Mouse (Mus musculus) liver, embryonic 14.5 days (tissue): ENCODE data around the gene Fam120a. TPM values are rescaled to one million over a fixed set of nuclear protein-coding genes. Genes with fewer than 3 reads are reported as not detected.

Experiments
- ATAC-seq: fragments of 200-750 bp; cut with Nextera tagmentation; 2 replicates; pipeline ENCODE4 v1.8.0; 2017; ENCODE audit warnings: moderate number of reproducible peaks, mild to moderate bottlenecking, moderate library complexity; ENCODE audit not compliant: insufficient read depth
- DNase-seq, 3 experiments: peaks; one replicate each; pipeline ENCODE4 v3.0.0-alpha.2; 2012 to 2013; ENCODE audit warnings: low read depth in 3 of 3, low spot score in 3 of 3
- H3K27ac ChIP-seq: fragments of 300-500 bp; sonication (generic); 2 replicates; pipeline ENCODE4 v1.5.1; 2014; ENCODE audit warnings: moderate library complexity, mild to moderate bottlenecking, control low read depth, inconsistent platforms
- H3K27me3 ChIP-seq: fragments of 300-500 bp; sonication (generic); 2 replicates; pipeline ENCODE4 v1.6.1; 2014; ENCODE audit warnings: mild to moderate bottlenecking, low read length, moderate library complexity; ENCODE audit not compliant: control insufficient read depth, insufficient read depth
- H3K36me3 ChIP-seq: fragments of 300-500 bp; sonication (generic); replicated peaks from 2 replicates; pipeline ENCODE4 v1.6.1; 2014; ENCODE audit warnings: low read depth; ENCODE audit not compliant: control insufficient read depth, insufficient read depth
- H3K4me1 ChIP-seq, 2 experiments: fragments of 200-500 bp in 1 of 2; fragments of 300-500 bp in 1 of 2; sonication (generic) in 1 of 2; replicated peaks; 2 replicates each; pipeline ENCODE4 v1.6.1; 2012 to 2014; ENCODE audit warnings: antibody characterized with exemption in 1 of 2, inconsistent platforms in 1 of 2, low read length in 1 of 2; ENCODE audit not compliant: control insufficient read depth in 2 of 2, insufficient read depth in 2 of 2
- H3K4me2 ChIP-seq: fragments of 300-500 bp; sonication (generic); 2 replicates; pipeline ENCODE4 v1.6.1; 2014; ENCODE audit warnings: low read depth, mild to moderate bottlenecking, control low read depth, moderate library complexity
- H3K4me3 ChIP-seq, 2 experiments: fragments of 200-500 bp in 1 of 2; fragments of 300-500 bp in 1 of 2; sonication (generic) in 1 of 2; 2 replicates each; pipeline ENCODE4 v1.5.1; 2012 to 2014; ENCODE audit warnings: low read depth in 2 of 2, low read length in 2 of 2, mild to moderate bottlenecking in 2 of 2, control low read depth in 1 of 2, inconsistent platforms in 1 of 2, moderate library complexity in 1 of 2; ENCODE audit not compliant: insufficient read depth in 1 of 2
- H3K9ac ChIP-seq: fragments of 300-500 bp; sonication (generic); replicated peaks from 2 replicates; pipeline ENCODE4 v1.6.1; 2014; ENCODE audit warnings: mild to moderate bottlenecking, control low read depth, moderate library complexity
- H3K9me3 ChIP-seq: fragments of 300-500 bp; sonication (generic); 2 replicates; pipeline ENCODE4 v1.6.1; 2016; ENCODE audit warnings: low read length, mixed read lengths; ENCODE audit not compliant: control insufficient read depth
- CTCF ChIP-seq: IDR thresholded peaks from 2 replicates; pipeline ENCODE4 v1.5.1; 2016; ENCODE audit warnings: antibody characterized with exemption, low read depth, control low read depth
- EP300 ChIP-seq: IDR thresholded peaks from 2 replicates; pipeline ENCODE4 v1.6.1; 2016; ENCODE audit warnings: antibody characterized with exemption, low read depth
- WGBS: fragments of 180-500 bp; shearing (Covaris S2); extraction: QIAGEN DNeasy Blood & Tissue Kit; methylation state at CpG from one replicate; pipeline ENCODE4 v1.1.7; 2014; ENCODE audit not compliant: insufficient replicate concordance; 5-methylcytosine and 5-hydroxymethylcytosine counted together
- polyA plus RNA-seq, 2 experiments: library from polyadenylated mRNA; depleted of rRNA in 1 of 2; stranded (reverse) in 1 of 2; unstranded in 1 of 2; fragments of >200 nt; fragmentation: Nextera tagmentation in 1 of 2; extraction: Ambion mirVana in 1 of 2; gene quantifications; 2 replicates each; pipeline versions ENCODE4 v1.2.1 to v1.2.3; 2012 to 2014

Fam120a gene
- polyA plus RNA-seq, 2 experiments: 19.1 to 37.4 TPM

- peaks cover 38 to 43% of the 10 kb centered on the region in 2 experiments for H3K4me1 ChIP-seq
- DNase-seq (no peak), ATAC-seq (no peak)
- peak overlapping the region; percentile 59 for H3K4me2 ChIP-seq
- no peaks in the 10 kb centered on the region for H3K27me3 ChIP-seq
- H3K9me3 ChIP-seq: no peaks in the 10 kb centered on the region
- TF ChIP-seq CTCF (no peak), EP300 (no peak)
- H3K36me3 ChIP-seq: peaks cover 3% of the 10 kb centered on the region
- 63% methylated on average over 1 of the region's 1 CpGs for WGBS
- H3K27ac ChIP-seq: peak overlapping the region; percentile 69
- no peak overlapping the region for H3K4me3 ChIP-seq
- peak overlapping the region; percentile 49 for H3K9ac ChIP-seq
Measured at GRCm38 (mm10) chr13:48963111-48963510, 4.7 kb downstream of the Fam120a start.

- Histone ChIP-seq H3K9me3 (no peaks in the 10 kb centered on the region), H3K27ac (peak overlapping the region; percentile 69), H3K4me1 (peaks cover 38 to 43% of the 10 kb centered on the region in 2 experiments), H3K36me3 (peaks cover 3% of the 10 kb centered on the region), H3K9ac (peak overlapping the region; percentile 49), H3K4me2 (peak overlapping the region; percentile 59), H3K27me3 (no peaks in the 10 kb centered on the region), H3K4me3 (peak overlapping the region in 1 of 2 experiments; percentile 12; a peak in 2 of 4 replicates)
- TF ChIP-seq EP300 (no peak), CTCF (no peak)
- DNase-seq (peak in 2 of 3 experiments; percentile 37 to 39), ATAC-seq (peak; percentile 22; the same call in 1 of the 2 replicates)
- WGBS: 15% methylated on average over 3 of the region's 3 CpGs
Measured at GRCm38 (mm10) chr13:48962519-48962918, 5.3 kb downstream of the Fam120a start.

GRCm38 (mm10) chr13:48958608-48959007, 9.2 kb downstream of the Fam120a start:
- H3K27me3 ChIP-seq: no peaks in the 10 kb centered on the region
- H3K4me3 ChIP-seq: no peak overlapping the region
- peaks cover 18 to 22% of the 10 kb centered on the region in 2 experiments for H3K4me1 ChIP-seq
- no peak overlapping the region for H3K27ac ChIP-seq
- H3K9ac ChIP-seq: no peak overlapping the region
- H3K4me2 ChIP-seq: no peak overlapping the region
- TF ChIP-seq CTCF (no peak), EP300 (no peak)
- ATAC-seq (no peak), DNase-seq (no peak)
- 64% methylated on average over 4 of the region's 4 CpGs for WGBS
- no peaks in the 10 kb centered on the region for H3K9me3 ChIP-seq
- no peaks in the 10 kb centered on the region; the same call in none of the 2 replicates for H3K36me3 ChIP-seq

- Histone ChIP-seq H3K27me3 (no peaks in the 10 kb centered on the region), H3K4me3 (no peak overlapping the region), H3K4me1 (peaks cover 0 to 2% of the 10 kb centered on the region in 2 experiments; a peak in 1 of 4 replicates), H3K9ac (no peak overlapping the region), H3K27ac (no peak overlapping the region), H3K4me2 (no peak overlapping the region), H3K9me3 (no peaks in the 10 kb centered on the region), H3K36me3 (no peaks in the 10 kb centered on the region; the same call in 1 of the 2 replicates)
- TF ChIP-seq EP300: no peak
- no peak for TF ChIP-seq CTCF
- 74% methylated on average over 4 of the region's 4 CpGs for WGBS
- DNase-seq: no peak
- ATAC-seq: no peak
Measured at GRCm38 (mm10) chr13:48954825-48955224, 13.0 kb downstream of the Fam120a start.

- peaks cover 23% of the 10 kb centered on the region for H3K36me3 ChIP-seq
- no peaks in the 10 kb centered on the region for H3K27me3 ChIP-seq
- 53% methylated on average over 5 of the region's 5 CpGs for WGBS
- no peak overlapping the region for H3K9ac ChIP-seq
- no peak overlapping the region for H3K4me3 ChIP-seq
- ATAC-seq (no peak), DNase-seq (no peak)
- TF ChIP-seq CTCF (no peak), EP300 (no peak)
- H3K9me3 ChIP-seq: no peaks in the 10 kb centered on the region
- no peak overlapping the region for H3K27ac ChIP-seq
- H3K4me1 ChIP-seq: peaks cover 0 to 2% of the 10 kb centered on the region in 2 experiments; a peak in 1 of 4 replicates
- no peak overlapping the region for H3K4me2 ChIP-seq
Measured at GRCm38 (mm10) chr13:48950600-48951241, 17.1 kb downstream of the Fam120a start.
